Mouse (Mus musculus): ENCODE measurements around the gene Dync1i1. TPM values are rescaled to one million over a fixed set of nuclear protein-coding genes. Genes with fewer than 3 reads are reported as not detected.
"Not testable (repeated sequence)": the region's sequence is repeated elsewhere in the genome, so short reads cannot be mapped to it uniquely, and the experiment has no call there.

Dync1i1 gene
- total RNA-seq (2021), result 2.3 and 2.5 TPM in 2 replicates
- long read RNA-seq, experiment 1, partial matches to known transcripts, result 0 of 1 reads
- long read RNA-seq, experiment 1, other reads (novel, unspliced or antisense), result 0 of 1 reads
- long read RNA-seq, experiment 2, partial matches to known transcripts, result 1 of 4 reads
- long read RNA-seq, experiment 2, other reads (novel, unspliced or antisense), result 2 of 4 reads

DNA sequence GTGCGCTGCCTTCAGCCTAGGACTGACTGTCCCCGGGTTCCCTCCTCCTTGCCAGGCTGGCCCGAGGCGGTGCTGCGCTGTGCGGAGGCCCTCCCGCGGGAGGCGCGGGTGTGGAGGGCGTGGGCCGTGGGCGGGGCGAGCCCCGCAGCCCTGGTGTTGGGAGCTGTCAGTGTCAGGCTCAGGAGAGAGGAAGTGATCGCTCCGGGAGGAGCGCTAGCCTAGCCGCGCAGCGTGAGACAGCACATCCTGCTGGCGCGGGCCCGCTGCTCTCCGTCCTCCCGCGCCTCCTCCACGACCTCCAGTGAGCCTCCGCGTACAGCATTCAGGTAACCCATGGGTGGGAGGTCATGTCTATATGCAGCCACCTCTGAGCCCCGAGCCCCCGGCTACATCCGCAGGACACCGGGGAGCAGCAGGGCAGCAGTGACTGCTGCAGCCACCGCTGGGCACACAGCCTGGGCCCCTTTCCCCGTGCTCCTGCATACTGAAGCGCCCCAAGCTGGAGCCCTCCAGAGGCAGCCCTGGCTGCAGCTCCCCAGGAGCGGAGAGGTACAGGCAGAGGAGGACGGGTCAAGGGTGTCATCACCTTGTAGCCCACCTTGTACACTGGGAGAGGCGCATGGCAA, at the start of gene Dync1i1:
Gene Dync1i1, plus strand, starts transcription at position 29 of the 626 bp plus-strand sequence.
- DNase-seq, result peak; percentile 66

DNA sequence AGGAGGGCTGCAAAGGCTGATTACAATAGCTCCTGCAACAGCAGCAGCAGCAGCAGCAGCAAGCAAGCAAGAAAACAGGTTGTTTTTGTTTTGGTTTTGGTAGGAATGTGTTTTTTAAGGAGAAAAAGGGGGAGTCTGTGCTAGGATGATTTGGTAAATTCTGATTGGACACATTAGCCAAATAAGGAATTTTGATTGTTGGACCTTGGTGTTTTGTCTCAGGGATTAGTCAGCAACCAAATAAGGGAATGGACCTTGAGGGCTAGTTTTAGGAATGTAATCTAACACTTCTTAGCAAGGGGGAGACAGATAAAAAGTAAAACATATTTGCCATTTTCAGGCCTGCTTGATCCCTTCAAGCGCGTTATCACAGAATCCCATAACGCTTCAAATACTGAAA, 45.7 kb upstream of the Dync1i1 start:
- DNase-seq, result no peak

DNA sequence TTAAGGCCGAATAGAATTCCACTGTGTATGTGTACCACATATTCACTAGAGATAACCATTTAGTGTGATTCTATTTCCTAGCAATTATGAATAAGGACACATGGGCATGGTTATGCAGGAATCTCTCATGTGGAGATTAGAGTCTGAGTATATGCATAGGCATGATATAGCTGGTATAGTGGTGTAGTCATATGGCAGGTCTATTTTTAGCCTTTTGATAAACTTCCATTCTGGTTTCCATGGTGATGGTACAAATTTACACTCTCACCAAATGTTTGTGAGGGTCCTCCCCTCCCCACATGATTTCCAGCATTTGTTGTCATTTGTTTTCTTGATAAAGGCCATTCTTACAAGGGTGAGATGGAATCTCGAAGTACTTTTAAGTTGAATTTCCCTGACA, 23.6 kb upstream of the Dync1i1 start:
- no peak for DNase-seq

DNA sequence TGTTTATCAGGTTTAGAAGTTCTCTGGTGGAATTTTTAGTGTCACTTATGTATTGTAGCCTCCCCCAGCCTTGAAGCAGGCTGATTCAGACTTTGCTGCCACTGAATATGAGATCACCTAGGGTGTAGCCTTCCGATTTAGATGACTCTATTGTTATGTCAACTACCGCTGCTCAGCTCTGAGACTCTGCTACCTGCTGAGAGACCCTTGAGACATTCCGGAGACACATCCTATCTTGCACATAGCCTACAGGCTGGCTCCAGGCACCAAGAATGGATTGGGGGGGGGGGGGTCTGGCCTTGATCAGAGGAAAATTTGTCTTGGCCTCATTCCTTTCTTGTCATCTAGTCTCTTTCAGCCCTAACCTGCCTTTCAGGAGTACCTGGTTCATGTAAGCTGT, 17.5 kb upstream of the Dync1i1 start:
- not testable (repeated sequence) for DNase-seq

DNA sequence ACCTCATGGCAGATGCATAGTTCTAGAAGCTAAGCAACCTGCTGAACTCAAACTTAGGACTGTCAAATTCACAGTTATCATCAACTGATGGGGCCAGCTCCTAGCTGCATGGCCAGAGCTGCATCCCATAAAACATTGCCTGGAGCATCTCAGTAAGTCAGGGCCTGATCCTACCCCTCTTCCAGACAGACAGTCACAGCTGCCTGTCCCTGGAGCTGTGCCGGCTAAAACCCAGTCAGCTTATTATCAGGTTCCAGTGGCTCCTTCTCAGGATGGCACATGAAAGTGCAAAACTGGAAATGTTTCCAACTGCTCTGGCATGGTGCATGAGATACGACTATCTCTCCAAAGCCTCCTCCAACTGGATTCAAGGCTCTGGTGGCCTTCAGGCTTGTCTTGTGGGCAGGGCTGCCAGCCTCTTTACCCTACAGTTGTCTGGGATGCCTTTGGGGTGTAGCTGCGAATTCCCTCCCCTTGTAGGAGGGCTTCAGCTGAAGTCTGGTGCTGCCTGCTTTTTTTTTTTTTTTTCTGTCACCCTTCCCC, 15.3 kb upstream of the Dync1i1 start:
- no peak for DNase-seq

DNA sequence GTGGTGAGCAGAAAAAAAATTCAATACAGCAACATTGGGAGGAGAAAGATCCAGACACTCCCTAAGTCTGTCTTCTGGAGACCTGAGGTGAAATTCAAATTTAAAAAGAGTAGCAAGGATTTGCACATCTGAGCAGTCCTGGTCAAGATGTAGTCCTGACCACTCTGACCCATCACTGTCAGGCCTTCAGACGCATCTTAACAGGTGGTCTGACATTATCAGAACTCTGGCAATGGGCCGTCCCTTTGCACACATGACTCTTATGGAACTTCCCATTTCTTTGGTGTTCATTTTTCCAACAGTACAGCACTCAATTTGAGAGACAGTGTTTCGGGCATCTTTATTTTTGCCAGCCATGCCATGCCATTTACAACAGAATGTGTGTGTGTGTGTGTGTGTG, 12.8 kb upstream of the Dync1i1 start:
- DNase-seq, result no peak

DNA sequence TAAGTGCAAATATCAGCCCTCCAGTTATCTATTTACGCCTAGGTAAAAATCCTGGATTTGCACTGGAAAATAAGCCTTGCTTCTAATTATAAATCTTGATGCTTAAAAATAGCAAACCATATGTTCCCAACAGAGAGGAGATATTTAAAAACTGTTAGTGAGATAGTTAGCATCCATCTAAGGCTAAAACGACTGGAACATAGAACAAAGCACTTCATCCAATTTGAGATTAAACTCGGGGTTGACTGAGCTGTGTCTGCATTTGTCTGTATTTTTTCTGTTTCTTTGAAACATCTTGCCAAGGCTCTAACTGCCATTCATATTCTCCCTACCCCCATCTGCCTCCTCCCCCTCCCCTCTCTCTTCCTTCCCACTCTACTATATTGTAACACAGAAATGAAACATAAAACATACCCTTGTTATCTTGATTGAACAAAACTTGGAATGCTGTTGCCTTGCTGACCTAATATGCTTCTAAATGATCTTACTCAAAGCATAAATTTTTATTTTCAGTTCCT, 10.3 kb upstream of the Dync1i1 start:
- no peak for DNase-seq

DNA sequence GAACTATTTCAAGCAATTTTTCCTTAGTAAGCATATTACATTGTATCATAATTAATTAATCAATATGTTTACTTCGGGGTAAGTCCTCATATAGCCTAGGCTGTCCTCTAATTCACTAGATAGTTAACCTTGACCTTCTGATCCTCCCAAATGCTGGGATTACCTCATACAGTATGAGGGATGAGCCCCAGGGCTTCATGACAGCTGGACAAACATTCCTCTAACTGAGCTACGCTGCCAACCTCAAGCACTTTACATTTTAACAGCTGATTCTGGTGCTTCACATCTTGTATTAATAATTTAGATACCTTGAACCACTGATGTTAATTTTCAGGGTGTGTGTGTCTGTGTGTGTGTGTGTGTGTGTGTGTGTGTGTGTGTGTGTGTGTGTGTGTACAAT, 6.5 kb upstream of the Dync1i1 start:
- DNase-seq, result no peak

DNA sequence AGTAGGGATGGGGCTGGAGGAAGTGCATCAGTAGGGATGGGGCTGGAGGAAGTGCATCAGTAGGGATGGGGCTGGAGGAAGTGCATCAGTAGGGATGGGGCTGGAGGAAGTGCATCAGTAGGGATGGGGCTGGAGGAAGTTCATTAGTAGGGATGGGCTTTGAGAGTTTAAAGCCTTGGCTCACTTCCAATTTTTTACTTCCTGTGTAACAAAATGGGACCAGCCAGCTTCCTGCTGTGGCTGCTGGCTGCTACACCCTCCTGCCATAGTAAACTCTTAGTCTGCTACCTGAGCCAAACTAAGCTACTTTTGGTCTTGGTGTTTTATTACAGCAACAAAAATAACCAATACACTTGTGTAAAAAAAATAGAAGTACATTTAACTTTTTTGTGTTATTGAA, 4.7 kb upstream of the Dync1i1 start:
- not testable (repeated sequence) for DNase-seq

DNA sequence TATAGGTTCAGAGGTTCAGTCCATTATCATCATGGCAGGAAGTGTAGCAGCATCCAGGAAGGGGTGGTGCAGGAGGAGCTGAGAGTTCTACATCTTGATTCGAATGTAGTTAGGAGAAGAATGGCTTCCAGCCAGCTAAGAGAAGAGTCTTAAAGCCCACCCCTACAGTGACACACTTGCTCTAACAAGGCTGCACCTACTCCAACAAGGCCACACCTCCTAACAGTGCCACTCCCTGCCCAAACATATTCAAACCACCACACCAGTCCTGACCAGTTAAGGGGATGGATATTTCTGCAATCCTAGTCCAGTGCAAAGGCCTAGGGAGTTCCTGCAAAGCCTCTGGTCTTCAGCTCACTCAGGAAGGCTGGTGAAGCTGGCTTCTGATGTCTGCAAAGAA, 1.5 kb upstream of the Dync1i1 start:
- no peak for DNase-seq

DNA sequence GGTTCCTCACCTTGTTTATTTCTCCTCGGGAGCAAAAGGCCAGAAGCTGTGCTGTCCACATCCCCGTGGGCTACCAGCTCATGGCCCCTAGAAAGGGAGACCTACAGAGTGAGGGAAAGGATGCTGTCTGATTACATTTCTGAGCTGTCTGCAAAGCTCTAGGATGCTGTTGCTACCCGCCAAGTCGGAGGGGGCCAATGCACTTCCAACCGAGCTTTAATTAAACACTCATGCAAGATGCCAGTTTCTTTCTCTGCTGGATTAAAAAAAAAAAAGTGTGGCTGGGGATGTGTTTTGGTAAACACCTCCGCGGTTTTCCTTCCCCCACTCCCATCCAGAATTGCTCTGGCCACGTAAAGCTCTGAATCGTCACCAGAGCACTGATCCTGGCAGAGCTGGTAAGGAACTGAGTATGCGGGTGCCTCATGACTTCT, 815 bp downstream of the Dync1i1 start:
- DNase-seq, result no peak

DNA sequence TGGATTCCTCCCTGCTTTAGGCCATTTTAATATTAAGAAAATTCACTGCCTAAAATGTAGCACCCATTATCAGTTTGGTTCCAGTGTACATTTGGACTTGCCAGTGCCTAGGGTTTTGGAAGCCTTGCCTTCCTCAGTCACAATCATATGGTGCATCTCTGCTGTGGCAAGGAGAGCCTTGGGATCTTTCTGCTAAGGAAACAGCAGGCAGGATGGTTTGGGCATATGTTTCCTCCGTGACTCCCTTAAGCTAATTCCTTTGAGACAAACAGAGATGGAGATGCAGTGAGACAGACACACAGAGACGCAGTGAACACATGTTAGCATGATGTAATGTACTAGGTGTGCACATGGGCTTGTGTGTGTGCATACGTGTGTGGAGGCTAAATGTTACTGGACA, 7.8 kb downstream of the Dync1i1 start:
- no peak for DNase-seq

DNA sequence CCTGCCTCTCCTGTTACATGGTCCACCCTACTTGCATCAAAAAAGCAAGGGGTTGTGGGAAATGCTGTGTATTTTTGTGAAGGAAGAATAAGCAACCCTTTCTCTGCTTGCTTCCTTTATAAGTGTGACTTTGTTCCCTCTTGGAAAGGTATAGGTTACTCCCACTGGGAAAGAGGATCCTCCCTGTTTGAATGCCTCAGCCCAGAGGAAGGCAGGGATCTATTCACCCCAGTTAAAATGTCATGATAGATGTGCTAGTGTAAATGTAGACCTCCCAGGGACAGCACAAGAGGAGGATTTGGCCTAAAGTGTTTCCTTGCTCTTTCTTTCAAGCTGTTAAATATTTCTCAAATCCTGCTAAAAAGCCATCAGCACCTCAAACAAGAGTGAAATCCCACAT, 9.0 kb downstream of the Dync1i1 start:
- no peak for DNase-seq

DNA sequence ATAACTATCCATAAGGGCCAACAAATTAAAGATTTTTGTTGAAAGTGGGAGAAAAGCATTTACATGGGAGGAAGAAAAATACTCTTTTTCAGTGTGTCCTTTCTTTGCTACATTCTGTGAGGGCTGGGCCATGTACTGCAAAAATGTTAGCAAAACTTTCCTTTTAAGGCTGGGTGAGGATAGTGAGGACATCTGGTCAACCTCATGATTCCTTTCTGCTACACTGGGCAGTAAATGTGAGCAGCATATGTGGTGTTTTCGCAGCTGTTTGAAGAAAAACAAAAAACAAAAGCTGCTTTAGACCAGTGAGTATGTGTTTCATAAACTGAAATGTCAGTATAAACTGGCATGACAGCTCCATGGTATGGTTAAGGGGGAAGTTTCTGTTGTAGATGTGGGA, 9.4 kb downstream of the Dync1i1 start:
- DNase-seq, result no peak

DNA sequence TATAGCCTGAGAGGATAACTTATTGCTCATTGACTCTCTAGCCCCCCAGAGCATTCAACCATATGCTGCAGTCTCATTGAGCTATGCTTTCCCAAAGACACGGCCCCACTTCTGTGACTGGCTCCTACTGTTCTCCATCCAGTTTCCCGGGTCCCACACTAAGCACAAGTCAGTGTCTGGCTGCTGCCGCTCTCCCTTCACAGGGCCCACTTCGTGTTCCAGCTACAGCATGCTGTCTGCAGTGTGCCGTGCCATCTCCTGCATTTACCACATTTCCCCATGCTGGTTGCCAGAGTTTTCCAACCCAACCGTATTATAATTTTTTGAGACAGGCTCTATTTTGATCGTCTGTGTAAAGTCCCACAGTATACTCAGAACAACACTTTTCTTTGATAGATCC, 14.3 kb downstream of the Dync1i1 start:
- DNase-seq, result no peak

DNA sequence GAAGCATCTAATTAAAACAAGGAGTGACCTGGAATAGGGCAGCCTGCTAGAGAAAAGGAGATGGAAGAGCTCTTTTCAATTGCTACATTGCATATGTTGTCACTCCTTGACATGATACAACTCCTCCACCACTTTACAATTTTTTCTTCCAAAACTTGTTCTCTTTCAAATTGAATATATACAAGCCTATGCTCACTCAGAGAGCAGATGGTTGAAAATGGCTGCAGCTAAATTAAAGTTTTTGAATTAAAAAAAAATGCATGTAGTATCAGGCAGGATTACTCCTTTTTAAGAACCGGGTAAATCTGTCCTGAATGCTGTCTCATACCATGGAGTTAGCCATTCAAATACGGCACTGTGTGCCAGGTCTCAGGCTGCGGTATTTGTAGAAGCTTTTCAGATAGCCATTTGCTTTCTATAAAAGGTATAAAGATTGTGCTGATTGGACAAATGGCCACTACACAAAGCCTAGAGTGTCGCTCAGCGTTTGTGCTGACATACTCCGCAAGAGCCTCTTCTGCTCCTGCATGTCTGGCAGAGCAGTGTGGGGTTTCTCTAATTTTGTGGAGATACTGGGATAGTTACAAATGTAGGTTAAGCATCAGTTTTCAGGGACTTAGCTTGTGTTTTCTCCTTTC, 16.1 kb downstream of the Dync1i1 start:
- DNase-seq, result no peak

DNA sequence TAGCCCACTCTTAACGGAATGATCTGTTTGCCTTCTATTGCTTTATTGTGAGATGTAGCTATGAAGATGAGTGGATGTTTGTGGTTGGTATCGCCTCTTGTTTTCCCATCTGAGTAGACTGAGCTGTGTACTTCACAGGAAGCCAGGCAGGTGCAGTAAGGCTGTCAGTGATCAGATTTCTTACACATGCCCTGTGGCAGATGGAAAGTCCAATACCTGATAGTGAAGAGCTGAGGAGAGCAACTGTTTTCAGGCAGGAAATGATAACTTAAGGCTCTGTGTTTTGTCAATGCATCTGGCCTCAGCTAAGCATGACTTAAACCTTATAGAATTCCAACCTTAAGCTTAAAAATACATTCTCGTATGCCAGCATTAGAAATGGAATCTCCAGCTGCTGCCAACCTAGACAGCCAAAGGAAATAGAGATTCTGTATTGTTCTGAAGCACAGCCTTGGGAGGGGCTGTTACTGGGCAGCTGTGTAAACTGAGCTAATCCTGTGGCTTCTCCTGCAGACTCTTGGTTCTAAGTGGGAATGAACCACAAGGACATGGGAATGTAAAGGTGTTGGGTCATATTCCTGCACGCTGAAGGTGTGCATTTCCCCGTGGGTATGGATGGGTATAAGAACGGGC, 24.8 kb downstream of the Dync1i1 start:
- no peak for DNase-seq

DNA sequence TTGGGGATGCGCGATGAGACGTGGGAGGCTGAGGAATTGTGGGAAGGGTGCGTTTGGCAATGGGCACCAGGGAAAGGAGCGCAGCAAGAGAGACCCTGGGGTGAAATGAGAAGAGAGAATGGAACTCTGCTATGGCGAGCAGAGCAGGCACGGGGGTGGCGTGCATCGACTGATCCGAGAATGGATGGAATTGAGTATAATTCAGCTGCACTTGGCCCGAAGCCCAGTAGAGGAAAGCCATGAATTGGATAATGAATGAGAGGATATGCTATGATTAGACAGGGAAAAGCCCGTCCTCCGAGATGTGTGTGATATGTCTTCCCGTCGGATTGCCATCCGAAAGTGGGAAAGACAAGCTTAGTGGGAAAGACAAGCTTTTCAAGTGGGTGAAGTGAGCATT, 26.7 kb downstream of the Dync1i1 start:
- DNase-seq, result peak; percentile 14

DNA sequence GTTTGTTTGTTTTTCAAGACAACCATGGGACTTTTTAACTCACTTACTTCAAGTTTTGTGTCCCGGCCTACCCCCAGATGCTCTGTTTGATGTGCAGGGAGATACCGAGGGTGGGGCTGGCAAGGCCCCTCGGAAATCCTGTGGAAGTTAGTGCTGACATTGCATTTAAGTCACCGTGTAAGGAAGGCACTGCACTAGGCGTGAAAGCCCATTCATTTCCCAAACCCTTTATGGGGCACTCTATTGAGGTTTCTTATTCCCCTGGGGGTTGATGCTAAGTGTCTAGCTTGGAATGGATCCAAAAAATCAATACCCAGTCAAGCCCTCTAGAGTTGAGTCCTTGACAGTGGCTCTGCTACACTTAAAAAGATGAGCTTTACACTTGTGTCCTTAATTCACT, 27.2 kb downstream of the Dync1i1 start:
- DNase-seq, result no peak

DNA sequence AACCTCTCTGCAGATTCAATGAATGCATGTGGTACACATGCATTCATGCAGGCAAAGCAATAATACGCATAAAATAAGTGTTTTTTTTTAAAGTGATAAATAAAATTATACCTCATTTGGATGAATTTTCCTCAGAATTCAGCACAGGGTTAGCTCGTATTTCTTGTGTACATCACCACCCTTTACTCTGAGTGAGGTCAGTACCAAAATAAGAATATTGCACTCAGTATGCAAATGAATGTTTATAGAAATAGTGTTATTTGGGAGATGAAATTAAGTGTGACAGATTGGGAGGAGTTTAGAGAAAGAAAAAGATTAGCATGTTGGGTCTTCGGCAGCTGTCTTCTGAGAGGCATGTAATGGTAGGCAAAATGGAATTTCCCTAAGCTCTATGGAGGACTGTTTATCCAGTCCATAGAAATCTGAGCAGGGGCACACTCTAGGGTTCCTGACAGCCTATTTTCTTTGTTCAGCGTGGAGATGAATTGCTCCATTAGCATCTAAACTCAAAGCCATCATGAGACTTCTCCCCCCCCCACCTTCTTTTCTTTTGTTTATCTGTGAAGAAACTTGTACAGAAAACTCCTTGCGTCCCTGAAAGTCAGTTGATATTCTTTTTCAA, 31.2 kb downstream of the Dync1i1 start:
- no peak for DNase-seq

DNA sequence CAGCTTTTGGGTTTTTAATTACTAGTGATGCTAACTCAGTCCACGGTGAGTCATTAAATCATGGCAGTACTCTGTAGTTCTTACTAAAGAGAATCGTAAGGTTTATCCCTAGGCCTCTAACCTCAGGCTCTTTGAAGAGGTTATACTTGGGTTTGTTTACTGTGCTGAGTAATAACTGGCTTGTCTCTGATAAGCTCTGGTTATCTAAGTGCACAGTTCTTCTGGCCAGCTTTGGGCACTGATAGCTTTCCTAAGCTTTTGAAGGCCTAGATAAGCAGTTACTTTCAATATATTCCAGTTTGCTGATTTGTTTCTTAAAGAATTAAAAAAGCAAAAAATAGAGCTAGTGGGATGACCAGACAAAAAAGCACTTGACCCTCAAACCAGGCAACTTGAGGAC, 37.5 kb downstream of the Dync1i1 start:
- DNase-seq, result no peak

DNA sequence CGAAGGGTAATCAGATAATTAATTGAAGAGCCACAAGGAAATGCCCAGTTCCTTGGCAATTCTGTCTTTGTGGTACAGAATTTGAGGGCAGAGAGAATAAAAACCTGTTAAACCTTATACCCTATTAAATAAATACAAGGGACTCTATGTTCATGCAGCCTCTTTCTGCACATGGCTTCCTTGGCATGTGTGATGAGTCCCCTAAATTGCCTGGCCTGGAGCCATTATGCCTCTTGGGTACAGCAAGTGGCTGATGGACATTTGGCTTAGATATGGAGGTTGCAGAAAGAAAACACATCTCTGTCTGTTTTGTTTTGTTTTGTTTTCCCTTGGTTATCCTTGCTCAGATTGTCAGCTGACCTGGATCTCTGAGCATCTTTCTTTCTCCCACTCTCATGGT, 43.1 kb downstream of the Dync1i1 start:
- no peak for DNase-seq

DNA sequence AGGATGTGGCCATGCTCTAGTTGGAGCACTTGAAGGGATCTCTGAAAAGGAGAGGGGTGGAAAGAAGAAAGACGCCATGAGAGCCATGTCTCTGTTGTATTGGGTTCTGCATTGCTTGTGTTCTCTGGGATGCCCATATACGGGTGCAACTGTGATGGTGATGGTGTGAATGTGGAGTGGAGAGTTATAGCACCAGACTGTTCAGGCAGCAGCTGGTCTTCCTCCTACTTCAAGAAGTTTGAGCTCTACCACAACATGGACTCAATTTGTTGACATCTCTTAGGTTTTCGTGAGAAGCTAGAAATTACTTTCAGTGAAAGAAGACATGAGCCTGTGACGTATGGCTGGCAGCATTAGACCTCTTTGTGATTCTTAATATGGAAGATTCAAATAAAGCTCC, 44.8 kb downstream of the Dync1i1 start:
- no peak for DNase-seq
